Mouse (Mus musculus) cerebellum, adult 9-10 months (tissue): ENCODE data around the gene Tinag.
"Not testable (repeated sequence)": the region's sequence is repeated elsewhere in the genome, so short reads cannot be mapped to it uniquely, and the experiment has no call there.

ENCODE experiments used
- DNase-seq: peaks from one replicate; pipeline ENCODE4 v3.0.0; 2022

Tinag gene

DNA sequence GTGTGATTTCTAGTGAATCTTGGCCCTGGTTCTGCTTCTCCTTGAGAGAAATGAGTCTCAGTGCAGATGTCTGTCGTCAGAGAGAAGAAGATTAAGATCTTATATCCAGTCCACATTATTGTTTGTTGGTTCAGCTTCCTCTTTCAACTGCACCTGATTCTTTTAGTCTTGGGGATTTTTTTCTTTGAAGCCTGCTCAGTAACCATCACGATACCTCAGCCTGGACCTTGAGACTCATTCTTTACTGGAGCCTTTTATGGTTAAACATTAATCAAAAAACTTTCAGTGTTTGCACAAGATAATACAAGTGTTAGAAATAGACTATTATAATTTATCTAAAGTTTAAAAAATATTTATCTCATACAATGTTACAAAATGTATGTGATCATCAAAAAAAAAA is at the start of gene Tinag:
Tinag (minus strand) TSS at position 210 of the 400 bp plus-strand sequence.
- DNase-seq, result no peak

DNA sequence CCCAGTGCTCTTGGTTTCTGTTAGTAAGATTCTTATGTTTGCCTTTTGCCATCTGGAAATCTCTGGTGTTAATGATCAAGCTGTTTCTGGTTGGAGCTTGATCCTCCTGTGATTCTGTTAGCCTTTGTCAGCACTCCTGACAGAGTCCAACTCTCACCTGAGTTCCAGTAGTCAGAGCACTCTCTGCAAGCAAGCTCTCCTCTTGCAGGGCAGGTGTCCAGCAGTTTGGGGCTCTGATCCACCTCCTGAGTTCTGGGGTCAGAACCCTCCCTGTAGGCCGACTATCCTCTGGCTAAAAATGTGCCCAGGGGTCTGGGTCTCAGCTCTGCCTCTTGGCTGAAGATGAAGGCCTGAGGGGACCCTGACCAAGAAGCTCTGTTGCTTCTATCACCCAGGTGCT is 37.6 kb upstream of the Tinag start:
- DNase-seq, result not testable (repeated sequence)

GRCm38 (mm10) chr9:77071676-77072075 is 26.1 kb upstream of the Tinag start:
- no peak for DNase-seq

- DNase-seq, result no peak
These were observed 11.0 kb upstream of the Tinag start for GRCm38 (mm10) chr9:77056611-77057010.

DNA sequence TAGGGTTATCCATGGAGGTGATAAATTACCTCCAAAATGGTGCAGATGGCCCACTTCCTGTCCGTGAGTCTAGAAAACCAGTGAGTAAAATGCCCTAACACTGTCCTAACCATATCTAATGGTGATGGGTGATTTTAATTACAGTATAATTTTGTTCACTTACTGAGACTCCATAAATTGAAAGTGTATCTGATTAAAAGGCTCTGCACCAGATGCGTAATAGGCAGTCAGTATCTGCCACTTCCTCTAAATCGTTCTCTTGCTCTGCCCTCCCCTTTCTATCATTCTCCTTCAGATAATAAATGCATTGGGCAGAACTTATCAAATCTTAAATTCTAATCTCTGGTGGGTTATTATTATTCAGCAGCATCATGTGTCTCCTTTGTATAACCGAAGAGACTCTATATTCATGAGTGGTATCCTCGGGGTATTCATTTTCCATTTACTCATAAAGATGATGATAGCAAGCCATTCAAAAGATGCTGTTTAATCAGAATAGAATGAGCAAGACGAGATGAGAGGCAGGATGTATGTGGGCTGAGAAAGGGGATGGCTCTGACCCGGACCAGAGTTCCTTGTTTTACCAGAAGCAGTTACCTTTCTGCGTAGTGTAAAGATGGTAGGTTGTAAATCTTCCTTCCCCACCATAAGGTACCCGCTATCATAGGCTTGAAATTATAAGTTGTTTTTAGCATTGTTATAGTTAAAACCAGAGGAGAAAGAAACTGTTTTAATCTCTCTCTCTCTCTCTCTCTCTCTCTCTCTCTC is 9.0 kb upstream of the Tinag start:
- DNase-seq, result no peak

DNA sequence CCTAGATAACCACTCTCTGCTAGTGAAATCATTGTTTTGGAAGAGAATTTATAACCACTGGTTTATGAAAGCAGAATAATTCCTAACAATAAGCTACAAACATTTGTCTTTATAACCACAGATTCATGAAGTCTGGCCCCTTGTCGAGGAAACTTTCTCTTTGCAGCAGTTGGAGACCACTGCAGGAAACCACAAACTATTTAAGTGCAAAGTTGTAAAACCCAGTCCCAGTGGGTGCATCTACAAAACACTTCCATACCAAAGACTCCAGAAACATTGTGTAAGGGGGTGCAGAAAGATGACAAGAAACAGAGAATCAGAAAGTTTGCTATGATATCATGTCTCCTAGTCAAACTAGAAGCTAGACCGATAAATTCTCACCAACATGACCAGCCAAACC is 5.8 kb upstream of the Tinag start:
- DNase-seq, result no peak

- no peak for DNase-seq
These were observed 4.1 kb upstream of the Tinag start for GRCm38 (mm10) chr9:77049669-77050068.

DNA sequence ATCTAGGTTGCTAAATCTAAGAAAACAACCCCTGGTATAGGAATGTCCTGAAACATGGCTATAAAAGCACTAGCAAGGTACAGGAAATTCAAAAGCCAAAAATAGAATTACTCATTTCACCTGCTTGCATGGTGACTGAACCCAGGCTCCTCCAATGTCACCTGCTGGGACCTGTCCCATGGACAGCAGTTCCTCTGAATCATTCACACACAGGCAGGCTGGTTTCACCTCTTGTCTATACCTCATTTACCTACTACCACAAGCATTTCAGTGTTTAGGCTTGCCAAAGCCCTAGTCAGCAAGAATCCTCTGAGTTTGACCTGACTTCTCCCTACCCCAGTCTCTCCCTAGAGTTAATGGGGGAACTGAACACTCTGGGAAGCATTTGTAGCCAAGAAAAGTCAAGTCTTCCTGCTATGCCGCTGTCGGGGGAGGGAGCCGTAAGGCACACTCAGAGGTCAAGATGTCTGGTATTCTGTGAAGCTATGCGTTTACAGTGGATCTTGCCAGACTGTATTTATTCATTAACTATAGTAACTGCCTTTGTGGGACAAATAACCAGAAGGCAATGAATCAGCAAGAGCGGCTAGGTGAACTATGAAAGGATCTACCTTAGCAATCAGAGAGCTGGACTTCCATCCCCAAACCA is 597 bp upstream of the Tinag start:
- no peak for DNase-seq

DNA sequence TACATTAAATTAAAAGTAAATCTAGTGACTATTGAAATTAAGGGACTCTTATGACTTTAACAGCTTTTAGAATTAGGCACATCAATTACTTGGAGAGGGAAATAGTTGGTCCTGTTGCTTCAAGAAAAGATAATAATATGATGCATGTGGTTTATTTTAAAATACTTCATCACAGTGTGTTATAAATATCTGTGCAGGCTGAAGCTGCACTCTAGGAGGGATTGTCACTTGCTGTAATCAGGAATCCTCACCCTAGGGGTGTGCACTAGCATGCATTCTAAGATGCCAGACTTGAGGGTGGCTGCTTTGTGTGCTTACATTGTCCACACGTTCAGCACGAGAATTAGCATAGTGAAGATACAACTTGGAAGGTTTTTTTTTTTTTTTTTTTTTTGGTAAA is 10.2 kb downstream of the Tinag start:
- no peak for DNase-seq

GRCm38 (mm10) chr9:77032430-77033154 is 13.0 kb downstream of the Tinag start:
- no peak for DNase-seq

DNA sequence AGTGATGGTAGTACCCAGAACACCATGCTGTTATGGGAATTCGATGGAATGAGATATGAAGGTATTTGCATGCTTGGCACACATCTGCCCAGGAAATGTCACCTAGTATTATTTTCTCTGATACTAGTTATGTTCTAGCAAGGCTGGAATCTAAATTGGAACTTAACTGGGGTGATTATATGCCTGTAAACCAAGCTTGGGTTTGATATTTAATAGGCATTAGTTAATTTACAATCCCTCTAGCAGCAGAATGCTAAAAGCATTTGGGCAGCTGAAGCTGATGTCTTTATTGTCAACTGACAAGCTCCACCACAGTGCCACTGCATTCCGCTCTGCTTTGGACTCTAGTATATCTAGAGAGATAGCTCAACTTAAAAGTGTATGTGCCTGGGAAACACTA is 20.3 kb downstream of the Tinag start:
- no peak for DNase-seq

- DNase-seq, result no peak
These were observed 26.7 kb downstream of the Tinag start for GRCm38 (mm10) chr9:77018935-77019334.

DNA sequence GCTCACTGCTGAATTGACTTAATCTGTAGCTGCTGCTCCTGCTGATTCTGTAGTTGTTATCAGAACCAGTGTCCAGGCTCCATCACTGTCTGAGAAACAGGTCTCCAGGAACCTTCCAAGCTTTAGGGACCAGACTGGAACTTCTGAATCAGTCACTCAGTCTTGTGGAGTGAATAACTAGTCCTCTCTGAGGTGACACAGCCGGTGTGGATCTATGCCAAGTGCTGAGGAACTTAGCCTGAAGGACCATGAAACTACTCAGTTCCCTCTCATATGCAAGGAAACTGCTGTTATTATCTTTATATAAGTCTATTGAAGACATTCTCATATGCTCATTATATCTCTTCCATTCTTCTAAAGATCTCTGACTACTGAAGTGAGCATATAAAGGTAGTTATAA is 49.6 kb downstream of the Tinag start:
- DNase-seq, result no peak

DNA sequence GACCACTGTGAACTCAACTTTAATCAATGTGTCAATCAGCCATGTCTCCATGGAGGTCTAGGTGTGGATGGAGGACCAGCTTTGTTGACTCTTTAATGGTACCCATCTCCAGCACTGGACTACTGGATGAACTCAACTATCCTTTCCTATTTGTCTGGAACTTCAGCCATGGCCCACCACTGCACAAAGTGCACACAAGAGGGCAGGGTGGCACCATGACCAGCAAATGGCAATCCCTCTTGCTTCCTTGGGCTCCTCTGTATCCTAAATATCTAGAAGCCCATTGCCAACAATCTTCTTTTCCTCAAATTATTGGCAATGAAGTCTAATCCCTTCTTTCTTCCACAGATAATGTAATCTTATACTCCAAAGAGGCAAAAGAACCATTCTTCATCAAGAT is 55.6 kb downstream of the Tinag start:
- no peak for DNase-seq

- no peak for DNase-seq
These were observed 110.8 kb downstream of the Tinag start for GRCm38 (mm10) chr9:76934813-76935212.

GRCm38 (mm10) chr9:76915093-76915661 is 130.4 kb downstream of the Tinag start:
- no peak for DNase-seq
